Mouse (Mus musculus) mesoderm, embryonic 11.5 days (tissue): ENCODE measurements around the gene Nlrp10.

ENCODE experiments used
- DNase-seq: peaks from one replicate; pipeline ENCODE4 v3.0.0-alpha.2; 2012; ENCODE audit warnings: low read depth, low spot score

The Nlrp10 gene

DNA sequence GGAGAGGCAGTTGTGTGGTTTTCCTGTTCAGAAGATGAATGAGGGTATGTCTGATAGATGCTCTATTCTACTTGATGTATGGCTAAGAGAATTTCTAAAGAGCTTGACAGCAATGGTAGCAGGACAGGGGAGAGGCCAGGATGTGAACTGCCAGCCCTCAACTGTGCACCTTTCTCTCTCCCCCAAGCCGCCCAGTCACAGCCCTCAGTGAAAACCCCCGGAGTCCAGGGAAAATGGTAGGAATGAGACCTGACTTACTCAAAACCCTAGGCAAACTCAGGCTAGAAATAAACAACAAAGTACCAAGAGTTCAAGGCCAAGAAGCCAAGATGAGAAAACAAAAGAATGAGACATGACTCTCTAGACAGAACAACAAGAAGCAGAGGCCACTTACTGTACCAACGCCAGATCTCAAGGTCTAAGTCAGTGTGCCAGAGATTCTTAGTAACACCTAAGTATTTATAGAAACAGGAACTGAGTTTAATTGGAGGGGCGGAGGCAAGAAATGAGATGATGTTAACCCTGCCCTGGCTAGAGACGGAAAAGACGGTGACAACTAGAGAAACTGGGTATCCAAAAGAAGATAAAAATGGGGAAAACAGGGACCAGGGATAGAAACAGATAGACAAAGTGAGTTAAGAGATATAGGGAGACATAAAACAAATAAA, at the start of gene Nlrp10:
TSS of gene Nlrp10 (minus strand) at position 453 of the 668 bp plus-strand sequence.
- DNase-seq, result no peak

DNA sequence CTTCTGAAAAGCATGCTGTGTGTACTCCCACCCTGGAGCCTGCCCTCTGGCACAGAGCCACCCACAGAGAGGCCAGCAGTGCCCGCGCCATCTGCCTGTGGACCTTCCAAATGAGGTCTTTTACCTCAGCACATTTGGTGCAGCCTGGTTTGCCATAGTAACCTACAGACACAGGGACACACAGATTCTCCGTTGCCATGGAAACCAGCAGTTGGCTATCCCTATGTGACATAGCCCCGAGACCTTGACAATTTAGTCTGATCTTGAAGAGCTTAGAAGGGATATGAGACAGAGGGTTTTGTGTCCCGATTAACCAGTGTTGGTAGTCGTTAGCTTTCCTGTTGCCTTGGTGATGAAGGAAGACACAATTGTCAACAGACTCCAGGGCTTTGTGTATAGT, 42.3 kb upstream of the Nlrp10 start:
- DNase-seq, result peak; percentile 72

DNA sequence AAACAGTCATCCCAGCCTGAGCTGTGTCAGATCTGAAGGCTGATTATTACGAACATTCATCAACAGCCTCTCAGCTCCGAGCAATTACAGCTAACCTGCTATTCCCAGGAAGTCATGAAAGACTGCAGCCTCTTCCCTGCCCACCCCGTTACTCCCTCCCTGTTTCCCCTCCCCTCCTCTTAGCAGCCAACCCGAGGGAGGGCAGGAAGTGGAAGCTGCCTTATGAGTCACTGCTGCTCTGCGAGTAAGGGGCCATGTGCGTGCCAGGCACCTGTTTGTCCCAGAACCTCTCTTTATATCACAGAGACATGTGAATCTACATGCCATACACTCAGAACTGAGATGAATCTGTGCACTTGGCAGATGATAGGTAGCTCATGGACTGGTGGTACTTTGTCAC, 38.2 kb upstream of the Nlrp10 start:
- DNase-seq, result no peak

DNA sequence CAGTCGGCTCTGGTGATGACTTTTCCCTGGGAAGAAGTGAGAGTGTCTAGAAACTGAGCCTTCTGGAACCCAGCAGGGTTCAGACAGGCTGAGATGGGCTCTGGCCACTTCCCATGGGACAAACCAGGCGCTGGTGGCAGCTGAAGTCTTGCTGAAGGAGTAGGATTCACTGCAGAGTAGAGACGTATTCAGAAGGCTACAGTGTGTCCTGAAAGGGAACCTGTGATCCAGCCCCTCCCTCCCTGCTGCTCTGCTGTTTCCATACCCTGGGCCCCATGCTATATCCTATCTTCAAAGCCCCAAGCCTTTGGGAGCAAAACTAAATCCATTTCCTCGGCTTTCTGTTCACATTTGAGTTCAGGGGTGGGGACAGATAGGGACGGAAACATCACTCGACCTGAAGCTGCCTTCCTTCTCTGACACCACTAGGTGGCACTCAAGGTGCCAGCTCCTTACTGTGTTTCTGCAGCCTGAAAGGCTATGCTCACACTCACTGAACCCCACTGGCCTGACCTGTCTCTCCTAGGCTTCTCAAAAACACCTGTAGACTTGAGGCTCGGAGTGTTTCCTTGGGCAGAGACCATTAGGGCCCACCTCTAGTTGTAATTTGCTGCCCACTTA, 36.9 kb upstream of the Nlrp10 start:
- peak; percentile 76 for DNase-seq

DNA sequence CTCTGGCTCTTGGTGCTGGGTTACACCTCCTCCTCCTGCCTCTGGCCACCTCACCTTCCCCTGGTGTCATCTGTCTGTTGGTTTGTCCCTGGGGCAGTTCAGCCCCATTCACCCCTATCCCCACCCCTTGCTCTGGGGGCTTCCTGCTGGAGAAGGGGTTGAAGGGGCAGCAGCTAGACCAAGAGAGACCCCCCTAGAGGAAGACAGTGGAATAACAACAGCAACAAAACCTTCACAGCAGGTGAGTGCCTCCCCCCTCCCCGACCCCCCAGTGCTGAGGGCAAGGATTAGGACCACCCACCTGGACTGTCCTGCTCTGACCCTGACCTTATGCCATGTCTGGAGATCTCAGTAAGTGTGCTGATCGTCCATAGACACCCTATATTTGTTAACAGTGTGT, 36.0 kb upstream of the Nlrp10 start:
- no peak for DNase-seq

DNA sequence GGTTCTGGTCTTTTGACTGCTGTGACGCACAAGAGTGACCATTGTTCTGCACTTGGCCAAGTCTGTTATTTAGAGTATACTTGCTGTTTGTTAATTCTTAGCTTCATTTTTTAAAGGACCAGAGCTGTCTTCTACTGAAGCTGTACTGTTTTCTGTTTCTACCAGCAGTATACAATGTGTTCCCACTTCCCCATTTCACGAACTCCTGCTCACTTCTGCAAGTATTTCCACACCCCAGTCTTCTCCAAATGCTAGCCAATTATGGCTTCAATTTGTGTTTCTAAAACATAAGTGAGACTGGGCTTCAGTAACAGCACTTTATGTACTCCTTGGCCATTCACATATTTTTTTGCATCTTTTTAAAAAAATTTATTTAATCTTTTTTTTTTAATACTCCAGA, 27.8 kb upstream of the Nlrp10 start:
- no peak for DNase-seq

DNA sequence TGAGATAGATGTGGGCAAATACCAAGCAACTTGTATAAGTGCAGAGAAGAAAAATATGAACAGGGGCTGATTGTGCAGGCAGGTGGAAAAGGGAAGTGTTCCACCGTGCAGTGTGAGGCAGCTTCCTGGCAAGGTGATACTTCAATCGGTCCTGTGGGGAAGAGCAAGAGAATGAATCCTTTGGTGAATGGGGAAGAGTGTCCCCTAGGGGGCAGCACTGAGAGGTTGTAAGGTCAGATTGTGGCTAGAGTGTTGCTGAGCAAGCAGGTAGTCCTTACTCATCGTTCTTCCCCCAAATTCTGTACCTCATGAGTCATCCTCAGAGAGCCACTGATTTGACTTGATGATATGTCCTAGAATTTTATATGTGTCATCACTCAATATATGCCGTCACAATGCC, 24.2 kb upstream of the Nlrp10 start:
- DNase-seq, result peak; percentile 60

DNA sequence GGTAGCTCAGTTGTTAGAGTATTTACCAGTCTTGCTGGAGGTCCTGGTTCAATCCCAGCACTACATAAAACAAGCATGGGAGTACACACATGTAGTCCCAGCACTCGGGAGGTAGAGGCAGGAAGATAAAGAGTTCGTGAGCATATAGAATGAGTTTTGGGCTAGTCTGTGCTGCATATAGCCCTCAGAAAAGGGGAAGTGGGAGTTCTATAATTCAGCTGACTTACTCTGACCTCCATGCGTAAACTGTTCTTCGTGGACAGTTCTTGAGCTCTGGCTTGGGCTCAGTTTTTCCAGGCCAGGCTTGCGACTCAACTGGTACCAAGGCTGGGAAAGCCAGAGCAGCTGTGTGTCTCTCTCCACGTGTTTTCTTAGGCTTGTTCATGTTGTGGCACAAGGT, 22.8 kb upstream of the Nlrp10 start:
- DNase-seq, result no peak

DNA sequence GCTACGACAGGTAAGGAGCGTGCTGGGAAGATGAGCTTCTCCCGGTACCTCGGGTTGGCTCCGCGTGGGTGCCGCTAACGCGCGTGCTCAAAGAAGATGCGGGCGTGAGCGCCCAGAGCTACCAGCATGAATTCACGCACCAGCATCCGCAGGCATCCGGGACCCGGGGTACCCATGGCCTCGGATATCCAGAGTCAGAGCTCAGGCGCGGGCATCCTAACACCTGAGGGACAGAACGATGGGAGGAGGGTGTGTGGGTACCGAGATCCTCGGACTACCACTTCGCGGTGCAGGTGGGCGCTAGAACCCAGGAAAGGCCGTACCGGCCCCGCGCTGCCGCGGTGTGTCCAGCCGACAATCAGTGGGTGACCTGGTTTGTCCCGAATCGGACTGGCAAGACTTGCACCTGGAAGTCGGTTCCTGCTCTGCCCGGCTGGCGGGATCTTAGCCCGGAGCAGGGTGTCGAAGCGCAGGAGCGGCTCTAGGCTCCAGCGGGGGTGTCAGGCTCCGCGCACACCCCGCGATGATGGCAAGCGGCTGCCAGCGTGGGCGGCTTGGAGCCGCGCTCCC, 20.9 kb upstream of the Nlrp10 start:
- peak; percentile 30 for DNase-seq

DNA sequence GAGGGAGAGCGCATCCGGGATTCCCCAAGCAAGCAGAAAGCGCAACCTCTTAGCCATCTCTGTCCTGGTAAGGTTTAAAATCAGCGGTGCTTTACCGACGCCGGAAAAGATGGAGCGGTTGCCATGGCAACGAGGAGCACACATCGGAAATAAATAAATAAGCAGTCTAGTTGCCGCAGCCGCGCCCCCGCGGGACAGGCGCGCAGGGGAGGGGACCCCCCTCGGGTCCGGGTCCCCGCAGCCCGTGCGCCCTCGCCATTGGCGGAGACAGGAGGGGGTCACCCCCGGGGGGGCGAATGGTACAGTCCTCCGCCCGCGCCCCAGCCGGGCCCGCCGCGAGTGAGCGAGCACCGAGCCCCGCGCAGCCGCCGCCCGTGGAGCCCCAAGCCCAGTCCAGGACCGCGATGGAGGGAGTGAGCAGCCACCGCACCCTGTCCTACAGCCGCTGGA, 20.4 kb upstream of the Nlrp10 start, which contains the start of gene Tub:
TSS of gene Tub (plus strand) at position 27 of the 450 bp plus-strand sequence.
- peak; percentile 84 for DNase-seq

DNA sequence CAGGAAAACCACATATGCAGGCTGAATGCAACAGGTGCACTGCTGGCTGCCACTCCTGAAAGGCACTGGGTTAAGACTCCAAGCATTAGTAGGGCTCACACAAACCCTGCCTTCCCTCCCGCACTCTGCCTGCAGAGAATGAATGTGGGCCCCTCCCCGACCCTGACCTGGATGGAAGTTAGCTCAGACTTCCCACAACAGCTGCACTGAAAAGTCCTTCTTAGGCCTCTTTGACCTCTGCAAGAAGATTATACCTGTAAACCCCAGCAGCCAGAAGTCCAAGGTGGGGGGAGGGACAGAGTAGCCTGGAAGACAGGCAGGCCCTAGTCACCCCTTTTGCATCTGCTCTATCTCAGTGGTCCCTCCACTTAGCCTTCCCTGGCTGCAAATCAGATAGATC, 19.3 kb upstream of the Nlrp10 start:
- DNase-seq, result no peak

DNA sequence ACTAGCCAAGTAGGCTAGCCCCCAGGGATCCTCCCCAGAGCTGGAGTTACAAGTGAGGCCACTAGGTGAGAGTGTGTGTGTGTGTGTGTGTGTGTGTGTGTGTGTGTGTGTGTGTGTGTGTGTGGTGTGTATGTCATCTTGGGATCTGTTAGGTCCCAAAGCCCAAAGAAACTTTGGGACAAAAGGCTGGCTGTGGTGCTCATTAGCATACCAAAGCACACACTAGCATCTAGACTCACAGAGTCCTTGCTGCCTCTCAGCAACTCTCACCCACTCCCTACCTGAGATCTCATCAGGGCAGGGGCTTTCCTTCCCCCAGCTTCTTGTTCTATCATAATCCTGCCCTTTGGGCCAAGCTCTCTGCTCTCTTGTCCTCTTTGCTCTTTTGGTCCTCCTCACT, 18.6 kb upstream of the Nlrp10 start:
- no peak for DNase-seq

DNA sequence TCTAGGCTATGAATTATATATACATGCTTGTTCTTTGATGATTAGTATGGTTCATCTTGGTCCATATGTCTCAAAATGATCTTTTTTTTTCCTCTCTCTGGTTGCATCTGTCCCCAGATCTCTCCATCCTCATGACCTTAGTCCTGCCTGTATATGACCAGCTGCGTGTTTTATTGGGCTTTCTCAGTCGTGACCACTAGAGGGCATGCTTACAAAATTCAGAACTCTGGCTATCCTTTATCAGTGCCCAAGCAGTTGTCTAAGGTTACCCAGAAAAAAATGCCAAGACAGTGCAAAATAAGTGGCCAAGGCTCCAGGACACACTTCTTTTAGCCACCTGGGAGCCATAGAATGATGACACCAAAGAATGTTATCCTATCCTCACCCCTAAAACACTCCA, 14.0 kb upstream of the Nlrp10 start:
- DNase-seq, result peak; percentile 74

DNA sequence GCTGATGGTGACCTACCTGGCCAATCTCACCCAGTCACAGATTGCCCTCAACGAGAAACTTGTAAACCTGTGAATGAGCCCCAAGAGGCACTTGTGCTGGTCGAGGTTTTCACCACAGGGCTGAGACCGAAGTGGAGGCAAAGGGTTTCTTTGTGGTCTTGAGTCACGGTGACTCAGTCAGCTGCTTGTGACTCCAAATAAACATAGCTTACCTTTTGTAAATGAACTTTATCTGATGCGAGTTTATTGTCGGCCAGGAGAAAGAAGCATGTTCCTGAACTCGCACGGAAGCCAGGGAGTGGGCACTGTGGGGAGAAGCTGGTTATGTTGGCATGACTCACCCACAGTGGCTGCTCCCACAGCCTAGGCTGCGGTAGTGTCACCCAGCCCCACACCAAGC, 11.5 kb upstream of the Nlrp10 start:
- no peak for DNase-seq

DNA sequence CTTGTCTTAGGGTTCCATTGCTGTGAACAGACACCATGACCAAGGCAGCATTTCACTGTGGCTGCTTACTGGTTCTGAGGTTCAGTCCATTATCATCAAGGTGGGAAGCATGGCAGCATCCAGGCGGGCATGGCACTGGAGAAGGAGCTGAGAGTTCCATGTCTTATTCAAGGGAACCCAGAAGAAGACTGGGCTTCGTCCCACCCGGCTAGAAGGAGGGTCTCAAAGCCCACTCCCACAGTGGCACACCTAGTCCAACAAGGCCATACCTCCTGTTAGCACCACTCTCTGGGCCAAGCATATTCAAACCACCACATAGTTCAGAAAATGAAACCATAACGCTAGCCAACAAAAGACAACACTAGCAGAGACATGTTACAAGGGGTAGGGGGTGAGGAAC, 6.6 kb upstream of the Nlrp10 start:
- DNase-seq, result no peak

DNA sequence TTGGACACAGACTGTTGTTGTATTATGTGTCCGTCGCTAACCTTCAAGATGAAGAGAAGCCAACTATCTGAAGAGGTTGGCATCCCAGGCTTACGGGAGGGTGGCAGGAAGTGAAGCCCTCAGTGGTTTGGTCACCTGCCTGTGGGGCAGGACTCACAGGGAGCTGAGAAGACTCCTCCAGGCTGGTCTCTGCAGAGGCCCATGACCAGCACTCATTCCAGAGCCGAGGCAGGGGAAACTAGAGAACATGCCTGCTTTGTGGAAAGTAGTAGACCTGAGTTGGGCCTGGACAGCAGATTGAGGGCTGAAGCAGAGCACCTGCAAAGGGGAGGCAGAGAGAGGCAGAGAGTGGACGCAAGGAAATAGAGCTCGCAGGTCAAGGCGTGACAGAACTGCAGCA, 5.4 kb upstream of the Nlrp10 start:
- no peak for DNase-seq

DNA sequence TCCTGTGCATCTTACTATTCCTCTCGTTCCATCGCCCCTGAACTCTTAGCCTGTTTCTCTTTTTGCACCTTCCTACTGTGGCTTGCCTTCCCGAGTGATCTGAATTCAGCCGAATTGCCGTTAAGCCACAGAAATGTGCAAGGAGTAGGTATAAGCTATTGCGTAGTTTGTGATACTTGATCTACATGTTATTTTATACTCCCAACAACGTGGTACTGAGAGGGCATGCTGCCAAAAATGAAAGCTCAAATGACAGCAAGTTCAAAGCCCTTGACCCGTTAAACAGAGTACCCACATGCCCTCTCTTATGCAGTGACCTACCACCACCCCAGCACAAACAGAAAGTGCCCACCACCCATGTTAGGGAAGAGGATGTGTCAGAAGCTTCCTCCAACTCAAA, 4.9 kb upstream of the Nlrp10 start:
- DNase-seq, result no peak

DNA sequence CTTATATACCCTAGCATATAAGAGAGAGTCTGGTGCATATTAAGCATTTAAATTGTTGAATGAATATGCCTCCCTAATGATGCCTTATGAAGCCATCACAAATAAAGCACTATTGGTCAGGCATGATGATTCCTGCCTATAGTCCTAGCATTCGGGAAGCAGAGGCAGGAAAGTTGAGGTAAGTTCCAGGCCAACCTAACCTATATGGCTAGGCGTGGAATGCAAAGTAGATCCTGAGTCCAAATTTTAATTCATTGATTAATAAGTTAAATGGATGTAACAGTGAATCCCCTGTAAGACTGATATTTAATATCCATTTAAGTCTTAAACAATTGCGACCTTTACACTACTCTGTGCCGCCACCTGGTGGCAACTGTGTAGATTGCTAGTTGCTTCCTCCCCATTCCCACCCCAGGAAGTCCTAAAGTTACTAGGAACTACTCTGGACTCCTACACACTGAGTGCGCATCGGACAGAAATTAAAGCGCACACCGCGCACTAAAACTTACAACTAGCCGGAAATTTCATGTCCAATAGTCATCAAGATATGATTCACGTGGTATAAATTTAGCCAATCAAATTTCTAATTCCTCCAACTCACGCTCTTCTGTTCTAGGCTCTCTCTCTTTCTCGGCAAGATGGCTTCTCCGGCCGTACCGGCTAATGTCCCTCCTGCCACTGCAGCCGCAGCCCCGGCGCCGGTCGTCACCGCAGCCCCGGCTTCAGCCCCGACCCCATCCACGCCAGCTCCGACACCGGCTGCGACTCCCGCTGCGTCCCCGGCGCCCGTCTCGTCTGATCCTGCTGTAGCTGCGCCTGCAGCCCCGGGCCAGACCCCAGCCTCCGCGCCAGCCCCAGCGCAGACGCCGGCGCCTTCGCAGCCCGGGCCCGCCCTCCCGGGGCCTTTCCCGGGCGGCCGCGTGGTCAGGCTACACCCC, 4.1 kb upstream of the Nlrp10 start, which contains the start of gene Eif3f:
TSS of gene Eif3f (plus strand) at position 624 of the 938 bp plus-strand sequence.
- peak; percentile 98 for DNase-seq

DNA sequence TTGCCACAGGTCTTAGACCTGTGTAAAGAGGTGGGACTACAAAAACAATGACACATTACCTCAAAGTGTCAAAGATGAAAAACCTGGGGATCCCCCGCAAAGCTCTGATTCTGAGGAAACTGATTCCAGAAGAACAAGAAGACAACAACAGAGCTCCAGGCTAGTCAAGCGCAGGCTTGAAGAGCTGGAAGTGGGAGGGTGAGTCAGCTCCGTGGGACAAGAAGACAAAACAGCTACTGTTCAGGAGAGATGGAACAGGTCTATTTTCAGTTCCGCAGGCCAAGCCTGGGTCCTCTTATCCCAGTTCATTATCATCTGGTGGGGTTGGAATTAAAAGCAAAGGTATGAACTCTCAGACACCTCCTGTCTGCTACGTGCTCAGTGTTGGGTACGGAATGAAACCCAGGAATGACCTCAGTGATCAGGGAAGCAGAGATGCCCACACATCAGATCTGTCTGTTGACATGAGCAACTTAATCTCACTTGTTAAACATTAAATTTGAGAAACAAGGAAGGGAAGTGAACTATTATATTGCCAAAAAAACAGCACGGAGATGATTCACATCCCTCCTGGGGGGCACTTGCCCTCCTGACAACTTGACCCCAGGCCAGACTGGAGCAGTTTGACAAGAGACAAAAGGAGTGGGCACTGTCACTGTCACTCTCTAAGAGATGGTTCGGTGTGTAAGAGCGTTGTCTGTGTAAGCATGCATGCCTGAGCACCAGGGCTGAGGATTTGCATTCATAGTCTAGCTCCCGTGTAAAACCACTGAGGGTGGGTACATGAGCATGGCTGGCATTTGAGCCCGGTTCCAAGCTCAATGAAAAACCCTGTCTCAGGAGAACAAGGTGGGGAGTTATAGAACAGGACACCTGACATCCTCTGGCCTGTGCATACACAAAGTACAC, 1.4 kb downstream of the Nlrp10 start:
- DNase-seq, result no peak

DNA sequence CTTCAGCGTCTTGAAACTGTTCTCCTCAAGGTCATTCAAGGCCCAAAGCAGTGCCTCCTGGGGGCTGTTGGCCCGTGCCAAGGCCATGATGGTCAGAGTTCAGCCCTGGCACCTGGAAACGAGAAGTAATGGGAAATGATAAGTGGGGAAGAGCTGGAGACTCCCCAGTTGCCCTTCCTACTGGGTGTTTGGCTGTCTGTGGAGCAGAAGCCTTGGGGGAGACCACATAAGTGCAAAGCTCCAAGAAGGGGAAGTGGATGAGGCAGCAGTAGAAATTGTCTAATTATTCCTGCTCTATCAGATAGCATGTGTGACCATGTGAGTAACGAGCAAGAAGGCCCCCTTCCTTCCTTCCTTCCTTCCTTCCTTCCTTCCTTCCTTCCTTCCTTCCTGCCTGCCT, 2.9 kb downstream of the Nlrp10 start:
- no peak for DNase-seq

DNA sequence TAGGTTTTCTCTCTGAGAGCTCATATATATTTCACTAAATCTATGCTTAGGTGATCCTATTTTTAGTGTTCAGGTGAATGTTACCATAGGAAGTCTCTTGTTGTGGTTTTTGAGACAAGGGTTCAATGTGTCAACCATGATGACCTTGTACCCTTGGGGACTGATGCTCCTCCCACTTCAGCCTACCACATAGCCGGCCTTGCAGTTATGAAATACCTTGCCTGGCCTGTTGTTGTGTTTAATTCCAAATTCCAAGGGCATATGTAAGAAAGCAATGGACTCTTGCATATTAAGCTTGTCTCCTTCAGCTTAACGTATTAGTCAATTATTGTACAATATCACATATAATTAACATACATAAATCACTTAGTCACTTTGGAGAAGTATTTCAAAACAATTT, 26.0 kb downstream of the Nlrp10 start:
- no peak for DNase-seq
